Mouse (Mus musculus) hindbrain, embryonic 11.5 days (tissue): ENCODE measurements around the gene Borcs6. TPM values are rescaled to one million over a fixed set of nuclear protein-coding genes. Genes with fewer than 3 reads are reported as not detected.

Experiments used
- ATAC-seq: fragments of 200-750 bp; cut with Nextera tagmentation; 2 replicates; pipeline ENCODE4 v1.8.0; 2017; ENCODE audit warnings: mild to moderate bottlenecking, moderate TSS enrichment, moderate library complexity; ENCODE audit not compliant: low FRiP score
- DNase-seq: peaks from one replicate; pipeline ENCODE4 v3.0.0-alpha.2; 2015; ENCODE audit warnings: low spot score
- H3K27ac ChIP-seq: fragments of 300-500 bp; sonication (generic); 2 replicates; pipeline ENCODE4 v1.5.1; 2014; ENCODE audit warnings: mild to moderate bottlenecking, low read depth, low read length
- H3K27me3 ChIP-seq: fragments of 300-500 bp; sonication (generic); 2 replicates; pipeline ENCODE4 v1.6.1; 2014; ENCODE audit warnings: mild to moderate bottlenecking, low read length, moderate library complexity, mixed read lengths; ENCODE audit not compliant: control insufficient read depth, insufficient read depth
- H3K36me3 ChIP-seq: fragments of 300-500 bp; sonication (generic); 2 replicates; pipeline ENCODE4 v1.6.1; 2014; ENCODE audit warnings: mild to moderate bottlenecking, low read length, moderate library complexity, mixed read lengths; ENCODE audit not compliant: control insufficient read depth, insufficient read depth
- H3K4me1 ChIP-seq: fragments of 300-500 bp; sonication (generic); replicated peaks from 2 replicates; pipeline ENCODE4 v1.6.1; 2014; ENCODE audit warnings: low read length, mixed read lengths; ENCODE audit not compliant: control insufficient read depth, insufficient read depth
- H3K4me2 ChIP-seq: fragments of 300-500 bp; sonication (generic); replicated peaks from 2 replicates; pipeline ENCODE4 v1.6.1; 2014; ENCODE audit warnings: mild to moderate bottlenecking, low read depth, low read length
- H3K4me3 ChIP-seq: fragments of 300-500 bp; sonication (generic); 2 replicates; pipeline ENCODE4 v1.5.1; 2014; ENCODE audit warnings: low read depth, low read length
- H3K9ac ChIP-seq: fragments of 300-500 bp; sonication (generic); 2 replicates; pipeline ENCODE4 v1.6.1; 2014; ENCODE audit warnings: low read depth, low read length
- H3K9me3 ChIP-seq: fragments of 300-500 bp; sonication (generic); 2 replicates; pipeline ENCODE4 v1.6.1; 2016; ENCODE audit warnings: low read length; ENCODE audit not compliant: control insufficient read depth
- WGBS: fragments of 180-500 bp; shearing (Covaris S2); extraction: QIAGEN DNeasy Blood & Tissue Kit; methylation state at CpG from one replicate; pipeline ENCODE4 v1.1.7; 2014; 5-methylcytosine and 5-hydroxymethylcytosine counted together
- polyA plus RNA-seq: library from polyadenylated mRNA; unstranded; fragments of >200 nt; fragmentation: Nextera tagmentation; extraction: Ambion mirVana; gene quantifications from 2 replicates; pipeline ENCODE4 v1.2.1, GENCODE M21; 2014

Borcs6 gene
- polyA plus RNA-seq, 1 experiment from 2014 or later = 9.8 TPM

GRCm38 (mm10) chr11:69098039-69098761, 38.7 kb downstream of the Borcs6 start:
- ATAC-seq = no peak
- Histone ChIP-seq H3K4me3 (peak overlapping the region; percentile 50), H3K27ac (0 out of 2 replicates have a peak overlapping the region, but pooled peaks have one; percentile 64), H3K4me1 (peaks cover 32% of the 10 kb centered on the region), H3K27me3 (no peaks in the 10 kb centered on the region), H3K36me3 (no peaks in the 10 kb centered on the region), H3K9ac (no peak overlapping the region; the same call in 1 of the 2 replicates), H3K4me2 (peak overlapping the region; percentile 90), H3K9me3 (no peaks in the 10 kb centered on the region)
- WGBS = 22% methylated on average over 8 of the region's 8 CpGs
- no peak for DNase-seq

GRCm38 (mm10) chr11:69098762-69099091, 39.2 kb downstream of the Borcs6 start:
- Histone ChIP-seq H3K27ac (peak overlapping the region; percentile 61), H3K4me3 (peak overlapping the region; percentile 50), H3K27me3 (no peaks in the 10 kb centered on the region), H3K9ac (peak overlapping the region; percentile 62), H3K36me3 (no peaks in the 10 kb centered on the region), H3K9me3 (no peaks in the 10 kb centered on the region), H3K4me1 (peaks cover 32% of the 10 kb centered on the region), H3K4me2 (peak overlapping the region; percentile 90)
- WGBS = under 1% methylated on average over 19 of the region's 19 CpGs
- ATAC-seq = peak; percentile 56
- DNase-seq = peak; percentile 94

GRCm38 (mm10) chr11:69099177-69099914, 39.8 kb downstream of the Borcs6 start:
- WGBS = under 1% methylated on average over 22 of the region's 22 CpGs
- Histone ChIP-seq H3K4me3 (peak overlapping the region; percentile 50), H3K9ac (peak overlapping the region; percentile 62), H3K27me3 (no peaks in the 10 kb centered on the region), H3K4me1 (peaks cover 32% of the 10 kb centered on the region), H3K27ac (peak overlapping the region; percentile 61), H3K9me3 (no peaks in the 10 kb centered on the region), H3K36me3 (no peaks in the 10 kb centered on the region), H3K4me2 (peak overlapping the region; percentile 90)
- DNase-seq (no peak), ATAC-seq (no peak)

- WGBS = 2% methylated on average over 23 of the region's 23 CpGs
- Histone ChIP-seq H3K4me1 (peaks cover 32% of the 10 kb centered on the region), H3K27ac (peak overlapping the region; percentile 61; the same call in 1 of the 2 replicates), H3K9ac (peak overlapping the region; percentile 35; the same call in 1 of the 2 replicates), H3K9me3 (no peaks in the 10 kb centered on the region), H3K4me2 (peak overlapping the region; percentile 90), H3K4me3 (peak overlapping the region; percentile 50), H3K27me3 (no peaks in the 10 kb centered on the region), H3K36me3 (no peaks in the 10 kb centered on the region)
- DNase-seq (peak; percentile 85), ATAC-seq (peak; percentile 18)
Measured at GRCm38 (mm10) chr11:69099915-69100345, 40.4 kb downstream of the Borcs6 start.

GRCm38 (mm10) chr11:69100639-69101360, 41.3 kb downstream of the Borcs6 start:
- peaks cover 32% of the 10 kb centered on the region for H3K4me1 ChIP-seq
- no peak for ATAC-seq
- 92% methylated on average over 20 of the region's 20 CpGs for WGBS
- H3K27ac ChIP-seq = no peak overlapping the region
- DNase-seq = no peak
- H3K9me3 ChIP-seq = no peaks in the 10 kb centered on the region
- H3K27me3 ChIP-seq = no peaks in the 10 kb centered on the region
- H3K4me2 ChIP-seq = no peak overlapping the region
- H3K36me3 ChIP-seq = 0 out of 2 replicates have a peak, but pooled peaks cover 2% of the 10 kb centered on the region
- H3K9ac ChIP-seq = no peak overlapping the region
- H3K4me3 ChIP-seq = 0 out of 2 replicates have a peak overlapping the region, but pooled peaks have one; percentile 50

GRCm38 (mm10) chr11:69101604-69102402, 42.3 kb downstream of the Borcs6 start:
- H3K4me2 ChIP-seq = no peak overlapping the region
- no peak overlapping the region for H3K4me3 ChIP-seq
- WGBS = 90% methylated on average over 21 of the region's 21 CpGs
- ATAC-seq = no peak
- H3K9me3 ChIP-seq = no peaks in the 10 kb centered on the region
- H3K27ac ChIP-seq = no peak overlapping the region
- peaks cover 27% of the 10 kb centered on the region for H3K4me1 ChIP-seq
- no peak overlapping the region for H3K9ac ChIP-seq
- no peak for DNase-seq
- H3K36me3 ChIP-seq = 0 out of 2 replicates have a peak, but pooled peaks cover 2% of the 10 kb centered on the region
- H3K27me3 ChIP-seq = no peaks in the 10 kb centered on the region

GRCm38 (mm10) chr11:69102403-69102725, 42.8 kb downstream of the Borcs6 start:
- DNase-seq = no peak
- H3K9ac ChIP-seq = no peak overlapping the region
- no peak overlapping the region for H3K27ac ChIP-seq
- peaks cover 23% of the 10 kb centered on the region for H3K4me1 ChIP-seq
- H3K27me3 ChIP-seq = no peaks in the 10 kb centered on the region
- H3K9me3 ChIP-seq = no peaks in the 10 kb centered on the region
- no peak for ATAC-seq
- 96% methylated on average over 7 of the region's 7 CpGs for WGBS
- no peak overlapping the region for H3K4me2 ChIP-seq
- 0 out of 2 replicates have a peak, but pooled peaks cover 2% of the 10 kb centered on the region for H3K36me3 ChIP-seq
- no peak overlapping the region for H3K4me3 ChIP-seq

- Histone ChIP-seq H3K4me1 (peaks cover 15% of the 10 kb centered on the region), H3K9ac (no peak overlapping the region), H3K27me3 (no peaks in the 10 kb centered on the region), H3K4me2 (no peak overlapping the region), H3K36me3 (0 out of 2 replicates have a peak, but pooled peaks cover 2% of the 10 kb centered on the region), H3K27ac (no peak overlapping the region), H3K4me3 (no peak overlapping the region), H3K9me3 (no peaks in the 10 kb centered on the region)
- ATAC-seq (no peak), DNase-seq (no peak)
- 94% methylated on average over 14 of the region's 14 CpGs for WGBS
Measured at GRCm38 (mm10) chr11:69103121-69103520, 43.6 kb downstream of the Borcs6 start.
